In genomic region chr7:16859902-16860651, GRCm38 (mm10) we compare ENCODE assay signal across 9 mouse cellular contexts. TPM values are rescaled to one million over a fixed set of nuclear protein-coding genes. Genes with fewer than 3 reads are reported as not detected.
A peak's percentile ranks its signal among the peaks of the same experiment; 100 is the strongest.
DNase-seq lines count a peak whose midpoint lies in the region; ATAC-seq and TF ChIP-seq lines count a peak whose summit lies in the region.
"Had no signal": no experiment of that assay in that cellular context is flagged by ENCODE, and none has a peak within 500 bp of the region (broad histone marks: within the 10 kb centered on the region; RNA-seq: fewer than 3 reads in every experiment).

No protein-coding gene starts in this region.

- peak; percentile 53 to 70 for DNase-seq in cerebellum, adult 2 months
- DNase-seq in cerebellum, adult 11-12 months, result no peak
- DNase-seq in midbrain, embryonic 11.5 days (ENCODE audit: low spot score, missing footprints), result peak; percentile 88
- peak; percentile 84 for DNase-seq in brain, adult 2 months (ENCODE audit: low read depth, low spot score)
- DNase-seq in hindbrain, postnatal 0 days (ENCODE audit: low spot score), result peak; percentile 69
- DNase-seq in midbrain, postnatal 0 days (ENCODE audit: low spot score), result peak; percentile 47
- DNase-seq in gastrocnemius, postnatal 4 days (ENCODE audit: low spot score in 2 of 2), result no peak

- no peaks in the 10 kb centered on the region for H3K4me1 ChIP-seq in cerebellum, adult 2 months (ENCODE audit: control insufficient read depth, insufficient read depth, low read length)
- no peaks in the 10 kb centered on the region for H3K4me1 ChIP-seq in midbrain, embryonic 11.5 days (ENCODE audit: control insufficient read depth, insufficient read depth, low read length)
- H3K4me1 ChIP-seq in midbrain, embryonic 15.5 days, result no peaks in the 10 kb centered on the region
- no peaks in the 10 kb centered on the region for H3K4me1 ChIP-seq in hindbrain, postnatal 0 days (ENCODE audit: insufficient read depth, low read length)
- no peaks in the 10 kb centered on the region for H3K4me1 ChIP-seq in midbrain, postnatal 0 days (ENCODE audit: insufficient read depth, low read length)
- H3K4me1 ChIP-seq: heart, embryonic 15.5 days had no signal

- H3K36me3 ChIP-seq in midbrain, embryonic 11.5 days (ENCODE audit: control insufficient read depth, insufficient read depth, low read length), result peaks cover 20% of the 10 kb centered on the region
- H3K36me3 ChIP-seq in midbrain, embryonic 15.5 days (replicated peaks), result peaks cover 13% of the 10 kb centered on the region
- peaks cover 21% of the 10 kb centered on the region; the same call in 1 of the 2 replicates for H3K36me3 ChIP-seq in hindbrain, postnatal 0 days (ENCODE audit: insufficient read depth, low read length)
- peaks cover 28% of the 10 kb centered on the region for H3K36me3 ChIP-seq in midbrain, postnatal 0 days (ENCODE audit: insufficient read depth, low read length)

- 23% methylated on average over 5 of the region's 5 CpGs for WGBS in cerebellum, adult 2 months
- 31% methylated on average over 5 of the region's 5 CpGs for WGBS in midbrain, embryonic 11.5 days
- WGBS in midbrain, embryonic 15.5 days, result 28% methylated on average over 5 of the region's 5 CpGs
- 29% methylated on average over 5 of the region's 5 CpGs for WGBS in hindbrain, postnatal 0 days
- 23% methylated on average over 5 of the region's 5 CpGs for WGBS in midbrain, postnatal 0 days

- no peak overlapping the region for H3K4me3 ChIP-seq in cerebellum, adult 2 months (replicated peaks; ENCODE audit: insufficient read depth, low read depth, low read length)
- H3K4me3 ChIP-seq in midbrain, embryonic 11.5 days (ENCODE audit: low read depth, low read length), result no peak overlapping the region
- no peak overlapping the region for H3K4me3 ChIP-seq in midbrain, embryonic 15.5 days
- H3K4me3 ChIP-seq in hindbrain, postnatal 0 days (ENCODE audit: low read length), result no peak overlapping the region
- H3K4me3 ChIP-seq in midbrain, postnatal 0 days (ENCODE audit: low read depth, low read length), result no peak overlapping the region
- H3K4me3 ChIP-seq: heart, embryonic 15.5 days had no signal

- no peak overlapping the region for H3K9ac ChIP-seq in midbrain, embryonic 11.5 days (ENCODE audit: low read length)
- no peak overlapping the region for H3K9ac ChIP-seq in midbrain, embryonic 15.5 days
- H3K9ac ChIP-seq in hindbrain, postnatal 0 days (replicated peaks; ENCODE audit: low read length), result no peak overlapping the region
- H3K9ac ChIP-seq in midbrain, postnatal 0 days (replicated peaks; ENCODE audit: low read length, poor library complexity, severe bottlenecking), result no peak overlapping the region
- H3K9ac ChIP-seq: heart, embryonic 15.5 days had no signal

- no peaks in the 10 kb centered on the region for H3K9me3 ChIP-seq in midbrain, embryonic 11.5 days (ENCODE audit: control insufficient read depth, low read length)
- no peaks in the 10 kb centered on the region for H3K9me3 ChIP-seq in midbrain, embryonic 15.5 days
- H3K9me3 ChIP-seq in hindbrain, postnatal 0 days (ENCODE audit: low read length), result no peaks in the 10 kb centered on the region
- no peaks in the 10 kb centered on the region for H3K9me3 ChIP-seq in midbrain, postnatal 0 days (ENCODE audit: low read length)
- H3K9me3 ChIP-seq: heart, embryonic 15.5 days had no signal

- H3K27ac ChIP-seq in cerebellum, adult 2 months (ENCODE audit: insufficient read depth, low read length), result no peak overlapping the region
- no peak overlapping the region for H3K27ac ChIP-seq in midbrain, embryonic 11.5 days (ENCODE audit: low read depth, low read length)
- H3K27ac ChIP-seq in midbrain, embryonic 15.5 days, result no peak overlapping the region
- H3K27ac ChIP-seq in hindbrain, postnatal 0 days, result no peak overlapping the region
- no peak overlapping the region for H3K27ac ChIP-seq in midbrain, postnatal 0 days (ENCODE audit: low read depth, low read length)
- H3K27ac ChIP-seq: heart, embryonic 15.5 days had no signal

- TF ChIP-seq CTCF in cerebellum, adult 2 months (IDR thresholded peaks at IDR 0.05; ENCODE audit: borderline replicate concordance, insufficient read depth, low read depth, low read length), result peak; percentile 38; the same call in 1 of the 2 replicates
- peak; percentile 84 for TF ChIP-seq CTCF in hindbrain, postnatal 0 days (IDR thresholded peaks at IDR 0.05; ENCODE audit: low read depth)
- peak; percentile 90 for TF ChIP-seq CTCF in midbrain, postnatal 0 days (IDR thresholded peaks at IDR 0.05)

- TF ChIP-seq POLR2A in cerebellum, adult 2 months (IDR thresholded peaks at IDR 0.05; ENCODE audit: borderline replicate concordance, insufficient read depth, low read length), result no peak

- no peak; the same call in 1 of the 2 replicates for ATAC-seq in midbrain, embryonic 11.5 days (ENCODE audit: low FRiP score)
- no peak for ATAC-seq in midbrain, embryonic 15.5 days (replicated peaks)
- ATAC-seq in hindbrain, postnatal 0 days, result peak; percentile 14; the same call in 1 of the 2 replicates
- no peak for ATAC-seq in midbrain, postnatal 0 days (ENCODE audit: low FRiP score)

- H3K4me2 ChIP-seq in midbrain, embryonic 11.5 days, result no peak overlapping the region
- H3K4me2 ChIP-seq in midbrain, embryonic 15.5 days, result no peak overlapping the region
- no peak overlapping the region for H3K4me2 ChIP-seq in hindbrain, postnatal 0 days (ENCODE audit: low read depth, low read length)
- H3K4me2 ChIP-seq in midbrain, postnatal 0 days (ENCODE audit: low read depth, low read length, poor library complexity, severe bottlenecking), result no peak overlapping the region
- H3K4me2 ChIP-seq: heart, embryonic 15.5 days had no signal

- H3K27me3 ChIP-seq in cerebellum, adult 2 months (ENCODE audit: control insufficient read depth, insufficient read depth, low read length), result no peaks in the 10 kb centered on the region
- H3K27me3 ChIP-seq in midbrain, embryonic 11.5 days (ENCODE audit: control insufficient read depth, insufficient read depth, low read length), result no peaks in the 10 kb centered on the region
- H3K27me3 ChIP-seq in midbrain, embryonic 15.5 days (replicated peaks), result no peaks in the 10 kb centered on the region
- H3K27me3 ChIP-seq in hindbrain, postnatal 0 days (ENCODE audit: insufficient read depth, low read length), result no peaks in the 10 kb centered on the region
- no peaks in the 10 kb centered on the region for H3K27me3 ChIP-seq in midbrain, postnatal 0 days (ENCODE audit: insufficient read depth, low read length)
- H3K27me3 ChIP-seq: heart, embryonic 15.5 days had no signal

RNA-seq across cellular contexts. Expression of gene Dact3, which starts 15.0 kb away (rescaled TPM):
- polyA plus RNA-seq in cerebellum, adult 2 months (2012; rRNA removed), result 60.8 and 68.2 TPM in 2 replicates
- polyA plus RNA-seq in midbrain, embryonic 11.5 days (2014; fragmentation: Nextera tagmentation; extraction: Ambion mirVana), result 4.8 and 5.3 TPM in 2 replicates
- polyA plus RNA-seq in midbrain, embryonic 15.5 days (2015; fragmentation: Nextera tagmentation; extraction: Ambion mirVana), result 4.7 and 4.8 TPM in 2 replicates
- total RNA-seq in hindbrain, postnatal 0 days (2014; rRNA removed), result 85.9 and 95.6 TPM in 2 replicates
- 7.2 TPM in 2 replicates for polyA plus RNA-seq in hindbrain, postnatal 0 days (2015; fragmentation: Nextera tagmentation; extraction: Ambion mirVana)
- total RNA-seq in midbrain, postnatal 0 days (2014; rRNA removed), result 86.0 and 107 TPM in 2 replicates
- polyA plus RNA-seq in midbrain, postnatal 0 days (2015; fragmentation: Nextera tagmentation; extraction: Ambion mirVana), result 7.5 and 7.7 TPM in 2 replicates
- total RNA-seq in gastrocnemius, postnatal 4 days (2021), result 10 to 100 TPM; 17.8 to 19.0 TPM

RNA-seq across cellular contexts. Expression of gene Prkd2, which starts 17.4 kb away (rescaled TPM):
- 6.5 and 7.5 TPM in 2 replicates for polyA plus RNA-seq in cerebellum, adult 2 months (2012; rRNA removed)
- 9.2 and 10.3 TPM in 2 replicates for polyA plus RNA-seq in midbrain, embryonic 11.5 days (2014; fragmentation: Nextera tagmentation; extraction: Ambion mirVana)
- 6.7 TPM in 2 replicates for polyA plus RNA-seq in midbrain, embryonic 15.5 days (2015; fragmentation: Nextera tagmentation; extraction: Ambion mirVana)
- total RNA-seq in hindbrain, postnatal 0 days (2014; rRNA removed), result 4.3 and 5.4 TPM in 2 replicates
- 4.3 and 4.8 TPM in 2 replicates for polyA plus RNA-seq in hindbrain, postnatal 0 days (2015; fragmentation: Nextera tagmentation; extraction: Ambion mirVana)
- 3.2 and 4.9 TPM in 2 replicates for total RNA-seq in midbrain, postnatal 0 days (2014; rRNA removed)
- polyA plus RNA-seq in midbrain, postnatal 0 days (2015; fragmentation: Nextera tagmentation; extraction: Ambion mirVana), result 3.9 TPM in 2 replicates
- 10 to 100 TPM; 16.8 to 17.4 TPM for total RNA-seq in gastrocnemius, postnatal 4 days (2021)

RNA-seq across cellular contexts. Expression of gene Gng8, which starts 31.5 kb away (rescaled TPM):
- 10.0 and 14.0 TPM in 2 replicates for polyA plus RNA-seq in cerebellum, adult 2 months (2012; rRNA removed)
- 9.7 and 10.2 TPM in 2 replicates for polyA plus RNA-seq in midbrain, embryonic 11.5 days (2014; fragmentation: Nextera tagmentation; extraction: Ambion mirVana)
- 9.7 and 16.6 TPM in 2 replicates for polyA plus RNA-seq in midbrain, embryonic 15.5 days (2015; fragmentation: Nextera tagmentation; extraction: Ambion mirVana)
- 4.1 TPM in 1 of 2 replicates, not detected in the other for total RNA-seq in hindbrain, postnatal 0 days (2014; rRNA removed)
- 0.62 and 4.7 TPM in 2 replicates for polyA plus RNA-seq in hindbrain, postnatal 0 days (2015; fragmentation: Nextera tagmentation; extraction: Ambion mirVana)
- 1.9 and 5.2 TPM in 2 replicates for total RNA-seq in midbrain, postnatal 0 days (2014; rRNA removed)
- 12.3 and 15.9 TPM in 2 replicates for polyA plus RNA-seq in midbrain, postnatal 0 days (2015; fragmentation: Nextera tagmentation; extraction: Ambion mirVana)
- 1 to 10 TPM; 2.6 TPM for total RNA-seq in gastrocnemius, postnatal 4 days (2021)

RNA-seq across cellular contexts. Expression of gene Fkrp, which starts 43.5 kb away (rescaled TPM):
- polyA plus RNA-seq in cerebellum, adult 2 months (2012; rRNA removed), result 38.6 and 38.9 TPM in 2 replicates
- 24.3 and 25.9 TPM in 2 replicates for polyA plus RNA-seq in midbrain, embryonic 11.5 days (2014; fragmentation: Nextera tagmentation; extraction: Ambion mirVana)
- polyA plus RNA-seq in midbrain, embryonic 15.5 days (2015; fragmentation: Nextera tagmentation; extraction: Ambion mirVana), result 51.9 and 55.1 TPM in 2 replicates
- total RNA-seq in hindbrain, postnatal 0 days (2014; rRNA removed), result 63.1 and 73.8 TPM in 2 replicates
- polyA plus RNA-seq in hindbrain, postnatal 0 days (2015; fragmentation: Nextera tagmentation; extraction: Ambion mirVana), result 45.2 and 45.4 TPM in 2 replicates
- 81.4 and 85.9 TPM in 2 replicates for total RNA-seq in midbrain, postnatal 0 days (2014; rRNA removed)
- 50.0 and 53.5 TPM in 2 replicates for polyA plus RNA-seq in midbrain, postnatal 0 days (2015; fragmentation: Nextera tagmentation; extraction: Ambion mirVana)
- total RNA-seq in gastrocnemius, postnatal 4 days (2021), result 10 to 100 TPM; 22.7 to 22.9 TPM

RNA-seq across cellular contexts. Expression of gene Strn4, which starts 44.4 kb away (rescaled TPM):
- 158 and 160 TPM in 2 replicates for polyA plus RNA-seq in cerebellum, adult 2 months (2012; rRNA removed)
- 111 and 115 TPM in 2 replicates for polyA plus RNA-seq in midbrain, embryonic 11.5 days (2014; fragmentation: Nextera tagmentation; extraction: Ambion mirVana)
- polyA plus RNA-seq in midbrain, embryonic 15.5 days (2015; fragmentation: Nextera tagmentation; extraction: Ambion mirVana), result 205 and 227 TPM in 2 replicates
- 234 and 248 TPM in 2 replicates for total RNA-seq in hindbrain, postnatal 0 days (2014; rRNA removed)
- polyA plus RNA-seq in hindbrain, postnatal 0 days (2015; fragmentation: Nextera tagmentation; extraction: Ambion mirVana), result 128 and 141 TPM in 2 replicates
- 252 and 291 TPM in 2 replicates for total RNA-seq in midbrain, postnatal 0 days (2014; rRNA removed)
- polyA plus RNA-seq in midbrain, postnatal 0 days (2015; fragmentation: Nextera tagmentation; extraction: Ambion mirVana), result 156 and 165 TPM in 2 replicates
- total RNA-seq in gastrocnemius, postnatal 4 days (2021), result 10 to 100 TPM; 66.6 to 78.7 TPM

Comparison
In these comparisons a context has a peak if more than half of its experiments do, and no peak if none do; other contexts are left out.
1. DNase-seq: peak in cerebellum, adult 2 months (2 of 2), midbrain, embryonic 11.5 days (single experiment), brain, adult 2 months (single experiment), hindbrain, postnatal 0 days (single experiment) and midbrain, postnatal 0 days (single experiment); none in cerebellum, adult 11-12 months (single experiment) and gastrocnemius, postnatal 4 days (0 of 2).
2. CTCF ChIP-seq: peak in every context shown above with its lines; median percentile 90 in midbrain, postnatal 0 days; 84 in hindbrain, postnatal 0 days; 38 in cerebellum, adult 2 months.